Mouse (Mus musculus): Measurements from ENCODE around the gene Mgat4e.
A peak's percentile ranks its signal among the peaks of the same experiment; 100 is the strongest.

Gene Mgat4e

GRCm38 (mm10) chr1:134513312-134513860 is 36.1 kb downstream of the Mgat4e start:
- DNase-seq (ENCODE audit: low spot score) = no peak

- DNase-seq (ENCODE audit: low spot score) = no peak
Observed at GRCm38 (mm10) chr1:134512584-134512983, 36.9 kb downstream of the Mgat4e start.

- DNase-seq (ENCODE audit: low spot score) = no peak
Observed at GRCm38 (mm10) chr1:134512183-134512582, 37.3 kb downstream of the Mgat4e start.

GRCm38 (mm10) chr1:134510018-134510417 is 39.5 kb downstream of the Mgat4e start:
- DNase-seq (ENCODE audit: low spot score) = no peak

GRCm38 (mm10) chr1:134506201-134506600 is 43.3 kb downstream of the Mgat4e start:
- no peak for DNase-seq (ENCODE audit: low spot score)

GRCm38 (mm10) chr1:134500916-134501315 is 48.6 kb downstream of the Mgat4e start:
- no peak for DNase-seq (ENCODE audit: low spot score)

GRCm38 (mm10) chr1:134495991-134496390 is 53.5 kb downstream of the Mgat4e start:
- no peak for DNase-seq (ENCODE audit: low spot score)

- no peak for DNase-seq (ENCODE audit: low spot score)
Observed at GRCm38 (mm10) chr1:134495216-134495539, 54.3 kb downstream of the Mgat4e start.

- DNase-seq (ENCODE audit: low spot score) = peak; percentile 95
Observed at GRCm38 (mm10) chr1:134494428-134495215, 54.9 kb downstream of the Mgat4e start, which contains the start of gene Rabif. Rabif (plus strand) TSS chr1:134494648.

- DNase-seq (ENCODE audit: low spot score) = no peak
Observed at GRCm38 (mm10) chr1:134493956-134494355, 55.5 kb downstream of the Mgat4e start.

GRCm38 (mm10) chr1:134493496-134493895 is 56.0 kb downstream of the Mgat4e start:
- no peak for DNase-seq (ENCODE audit: low spot score)

- DNase-seq (ENCODE audit: low spot score) = no peak
Observed at GRCm38 (mm10) chr1:134492276-134492675, 57.2 kb downstream of the Mgat4e start.
